Mouse (Mus musculus) lung, postnatal 0 days (tissue): Measurements from ENCODE around the gene Ifrd2. TPM values are rescaled to one million over a fixed set of nuclear protein-coding genes. Genes with fewer than 3 reads are reported as not detected.
A peak's percentile ranks its signal among the peaks of the same experiment; 100 is the strongest.

Experiments
- ATAC-seq: fragments of 200-750 bp; cut with Nextera tagmentation; 2 replicates; pipeline ENCODE4 v1.8.0; 2017; ENCODE audit warnings: moderate library complexity
- DNase-seq: peaks from one replicate; pipeline ENCODE4 v3.0.0-alpha.2; 2016; ENCODE audit warnings: low spot score
- H3K27ac ChIP-seq: fragments of 300-500 bp; sonication (generic); 2 replicates; pipeline ENCODE4 v1.5.1; 2014; ENCODE audit warnings: antibody characterized with exemption, mild to moderate bottlenecking, low read length, mixed read lengths
- H3K27me3 ChIP-seq: fragments of 300-500 bp; sonication (generic); replicated peaks from 2 replicates; pipeline ENCODE4 v1.6.1; 2014; ENCODE audit warnings: low read length, mixed read lengths; ENCODE audit not compliant: insufficient read depth
- H3K36me3 ChIP-seq: fragments of 300-500 bp; sonication (generic); 2 replicates; pipeline ENCODE4 v1.6.1; 2014; ENCODE audit warnings: low read length, mixed read lengths; ENCODE audit not compliant: insufficient read depth
- H3K4me1 ChIP-seq: fragments of 300-500 bp; sonication (generic); 2 replicates; pipeline ENCODE4 v1.6.1; 2014; ENCODE audit warnings: antibody characterized with exemption, low read depth, low read length, mixed read lengths; ENCODE audit not compliant: insufficient read depth
- H3K4me2 ChIP-seq: fragments of 300-500 bp; sonication (generic); replicated peaks from 2 replicates; pipeline ENCODE4 v1.6.1; 2014; ENCODE audit warnings: low read depth, mild to moderate bottlenecking, low read length, moderate library complexity, mixed read lengths
- H3K4me3 ChIP-seq: fragments of 300-500 bp; sonication (generic); 2 replicates; pipeline ENCODE4 v1.5.1; 2014; ENCODE audit warnings: low read depth, low read length
- H3K9ac ChIP-seq: fragments of 300-500 bp; sonication (generic); replicated peaks from 2 replicates; pipeline ENCODE4 v1.6.1; 2014; ENCODE audit warnings: low read depth, mild to moderate bottlenecking
- H3K9me3 ChIP-seq: fragments of 300-500 bp; sonication (generic); 2 replicates; pipeline ENCODE4 v1.6.1; 2016; ENCODE audit warnings: low read length, mixed read lengths
- CTCF ChIP-seq: IDR thresholded peaks from 2 replicates; pipeline ENCODE4 v1.5.1; 2016; ENCODE audit warnings: antibody characterized with exemption, mild to moderate bottlenecking
- EP300 ChIP-seq: IDR thresholded peaks from 2 replicates; pipeline ENCODE4 v1.6.1; 2016; ENCODE audit warnings: antibody characterized with exemption, mild to moderate bottlenecking, control low read depth
- WGBS: fragments of 180-500 bp; shearing (Covaris S2); extraction: QIAGEN DNeasy Blood & Tissue Kit; methylation state at CpG from one replicate; pipeline ENCODE4 v1.1.7; 2014; 5-methylcytosine and 5-hydroxymethylcytosine counted together
- polyA plus RNA-seq: library from polyadenylated mRNA; unstranded; fragments of >200 nt; fragmentation: Nextera tagmentation; extraction: Ambion mirVana; gene quantifications from 2 replicates; pipeline ENCODE4 v1.2.1, GENCODE M21; 2015

The Ifrd2 gene
- polyA plus RNA-seq, 1 experiment from 2014 or later = 24.1 TPM

DNA sequence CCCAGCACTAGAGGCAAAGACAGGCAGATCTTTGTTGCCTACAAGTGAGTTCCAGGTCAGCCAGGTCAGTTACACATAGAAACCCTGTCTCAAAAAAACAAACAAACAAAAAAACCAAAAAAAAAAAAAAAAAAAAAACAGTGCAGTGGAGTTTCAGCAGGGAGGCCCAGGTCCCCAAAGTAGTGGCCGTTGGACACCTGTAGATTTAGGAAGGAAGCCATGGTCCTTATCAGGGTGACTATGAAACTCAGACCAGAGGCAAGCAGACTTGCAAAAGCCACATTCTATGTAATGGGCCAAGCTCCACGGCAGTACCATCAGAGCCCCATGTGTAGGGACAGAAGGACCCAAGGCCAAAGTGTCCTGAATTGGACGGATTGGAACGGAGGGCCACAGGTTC lies 5.9 kb upstream of the Ifrd2 start:
- H3K27ac ChIP-seq = peak overlapping the region; percentile 97
- H3K4me1 ChIP-seq = peaks cover 4% of the 10 kb centered on the region

DNA sequence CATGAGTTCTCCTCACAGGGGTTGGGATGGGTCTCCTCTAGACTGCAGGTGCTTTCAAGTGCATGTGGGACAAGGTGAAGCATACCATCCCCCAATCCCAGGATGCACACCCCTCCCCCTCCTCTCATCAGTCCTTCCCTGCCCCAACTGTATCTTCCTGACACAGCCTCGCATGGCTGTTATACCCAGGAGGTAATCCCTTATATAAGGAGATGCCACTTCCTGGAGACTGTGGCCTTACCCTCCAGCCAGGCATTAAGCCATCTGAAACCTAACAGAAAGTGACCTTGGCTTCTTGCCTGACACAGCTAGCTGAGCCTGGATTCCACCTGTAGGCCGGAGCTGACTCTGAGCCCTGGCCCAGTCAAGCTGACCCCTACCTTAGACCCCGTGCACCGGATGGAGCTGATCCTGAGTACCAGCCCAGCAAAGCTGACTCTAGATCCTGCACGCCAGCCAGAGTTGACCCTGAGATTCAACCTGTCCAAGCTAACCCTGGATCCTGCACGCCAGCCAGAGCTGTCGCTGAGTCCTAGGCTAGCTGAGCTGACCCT lies 4.9 kb upstream of the Ifrd2 start:
- H3K27ac ChIP-seq = no peak overlapping the region

More for the DNA sequence above, 5.9 kb upstream of the Ifrd2 start:
- no peak for DNase-seq
- 60% methylated on average over 4 of the region's 4 CpGs for WGBS
- TF ChIP-seq EP300 (no peak), CTCF (no peak)
- H3K9ac ChIP-seq = peak overlapping the region; percentile 85
- H3K27me3 ChIP-seq = no peaks in the 10 kb centered on the region
- no peaks in the 10 kb centered on the region for H3K36me3 ChIP-seq
- H3K4me3 ChIP-seq = peak overlapping the region; percentile 60
- H3K4me2 ChIP-seq = peak overlapping the region; percentile 74
- H3K9me3 ChIP-seq = no peaks in the 10 kb centered on the region
- ATAC-seq = no peak

DNA sequence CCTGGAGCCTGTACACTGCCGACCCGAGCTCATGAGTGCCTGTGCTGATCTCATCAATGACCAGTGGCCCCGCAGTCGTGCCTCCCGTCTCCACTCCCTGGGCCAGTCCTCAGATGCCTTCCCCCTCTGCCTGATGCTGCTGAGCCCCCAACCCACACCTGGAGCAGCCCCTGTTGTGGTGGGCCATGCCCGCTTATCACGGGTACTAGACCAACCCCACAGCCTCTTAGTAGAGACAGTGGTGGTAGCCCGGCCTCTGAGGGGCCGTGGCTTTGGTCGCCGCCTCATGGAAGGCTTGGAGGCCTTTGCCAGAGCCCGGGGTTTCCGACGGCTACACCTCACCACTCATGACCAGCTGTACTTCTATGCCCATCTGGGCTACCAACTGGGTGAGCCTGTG lies 4.3 kb upstream of the Ifrd2 start:
- no peak for TF ChIP-seq EP300
- no peak for TF ChIP-seq CTCF
- Histone ChIP-seq H3K36me3 (no peaks in the 10 kb centered on the region), H3K27ac (no peak overlapping the region), H3K9ac (no peak overlapping the region), H3K4me3 (no peak overlapping the region), H3K9me3 (no peaks in the 10 kb centered on the region), H3K4me1 (peaks cover 7% of the 10 kb centered on the region), H3K4me2 (no peak overlapping the region), H3K27me3 (no peaks in the 10 kb centered on the region)
- no peak for ATAC-seq
- 90% methylated on average over 14 of the region's 14 CpGs for WGBS
- DNase-seq = no peak

More for the DNA sequence above, 4.9 kb upstream of the Ifrd2 start:
- peaks cover 4% of the 10 kb centered on the region for H3K4me1 ChIP-seq
- no peak overlapping the region for H3K4me3 ChIP-seq
- no peaks in the 10 kb centered on the region for H3K27me3 ChIP-seq
- no peak for TF ChIP-seq CTCF
- TF ChIP-seq EP300 = no peak
- DNase-seq = no peak
- H3K9me3 ChIP-seq = no peaks in the 10 kb centered on the region
- H3K9ac ChIP-seq = no peak overlapping the region
- no peak overlapping the region for H3K4me2 ChIP-seq
- WGBS = 83% methylated on average over 7 of the region's 7 CpGs
- ATAC-seq = no peak
- no peaks in the 10 kb centered on the region for H3K36me3 ChIP-seq

DNA sequence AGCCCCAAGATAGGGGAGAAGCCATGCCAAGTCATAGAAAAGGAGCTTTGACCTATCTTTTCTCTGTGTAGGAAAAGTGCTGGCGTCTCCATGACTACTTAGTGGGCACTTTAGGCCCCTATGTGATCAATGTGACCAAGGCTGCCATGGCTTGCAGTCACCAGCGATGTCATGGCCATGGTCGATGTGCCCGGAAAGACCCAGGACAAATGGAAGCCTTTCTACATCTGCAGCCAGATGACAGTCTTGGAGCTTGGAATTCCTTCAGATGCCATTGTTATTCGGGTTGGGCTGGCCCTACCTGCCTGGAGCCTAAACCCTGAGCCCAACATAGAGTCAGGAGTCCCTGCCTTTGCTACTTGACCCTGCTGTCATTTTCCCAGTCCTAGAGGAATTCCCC lies 938 bp upstream of the Ifrd2 start:
- Histone ChIP-seq H3K27me3 (no peaks in the 10 kb centered on the region), H3K9me3 (no peaks in the 10 kb centered on the region), H3K27ac (no peak overlapping the region), H3K4me2 (no peak overlapping the region), H3K9ac (no peak overlapping the region), H3K36me3 (peaks cover 10% of the 10 kb centered on the region), H3K4me1 (peaks cover 15% of the 10 kb centered on the region), H3K4me3 (no peak overlapping the region)
- 86% methylated on average over 5 of the region's 5 CpGs for WGBS
- ATAC-seq (no peak), DNase-seq (no peak)
- TF ChIP-seq CTCF (no peak), EP300 (no peak)

DNA sequence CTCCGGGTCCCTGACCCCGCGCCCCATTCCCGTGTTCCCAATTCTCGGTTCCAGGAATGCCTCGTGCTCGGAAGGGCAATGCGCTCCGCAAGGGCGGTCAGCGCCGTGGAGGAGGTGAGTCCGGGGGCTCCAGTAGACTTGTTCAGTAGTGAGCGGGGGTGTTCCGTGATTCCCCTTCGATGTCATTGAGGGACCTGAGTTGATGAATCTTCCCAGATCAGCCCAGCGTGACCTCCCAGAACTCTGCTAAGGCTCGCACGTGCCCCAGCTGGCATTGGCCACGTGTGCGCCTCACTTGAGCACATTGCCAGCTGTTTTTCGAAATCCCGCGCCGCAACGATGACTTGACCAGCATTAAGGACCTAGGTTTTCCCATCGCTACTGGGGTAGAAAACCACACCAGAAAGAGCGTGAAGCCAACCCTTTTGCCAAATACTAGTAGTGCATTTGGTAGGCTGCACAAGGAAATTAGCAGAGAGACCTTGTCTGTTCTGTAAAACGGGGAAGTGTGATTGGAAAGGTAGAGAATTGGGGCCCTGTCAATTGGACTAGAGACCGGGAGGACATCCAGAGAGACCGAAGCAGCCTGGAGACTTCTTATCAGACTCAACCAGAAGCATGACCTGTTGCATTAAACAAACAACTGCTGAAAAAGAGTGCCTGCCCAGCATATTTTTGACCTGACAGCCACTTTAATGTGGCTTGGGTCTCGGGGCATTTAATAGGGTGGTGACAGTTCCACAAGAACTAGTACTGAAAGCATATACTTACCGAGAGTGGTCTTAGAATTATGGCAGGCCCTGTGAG lies 594 bp downstream of the Ifrd2 start:
- Histone ChIP-seq H3K9me3 (no peaks in the 10 kb centered on the region), H3K4me1 (peaks cover 15% of the 10 kb centered on the region), H3K9ac (peak overlapping the region; percentile 58), H3K4me3 (peak overlapping the region; percentile 62), H3K4me2 (peak overlapping the region; percentile 84), H3K36me3 (peaks cover 23% of the 10 kb centered on the region), H3K27ac (0 out of 2 replicates have a peak overlapping the region, but pooled peaks have one; percentile 26), H3K27me3 (no peaks in the 10 kb centered on the region)
- no peak for TF ChIP-seq EP300
- TF ChIP-seq CTCF = no peak
- 1% methylated on average over 33 of the region's 33 CpGs for WGBS
- ATAC-seq (peak; percentile 13), DNase-seq (peak; percentile 70)

DNA sequence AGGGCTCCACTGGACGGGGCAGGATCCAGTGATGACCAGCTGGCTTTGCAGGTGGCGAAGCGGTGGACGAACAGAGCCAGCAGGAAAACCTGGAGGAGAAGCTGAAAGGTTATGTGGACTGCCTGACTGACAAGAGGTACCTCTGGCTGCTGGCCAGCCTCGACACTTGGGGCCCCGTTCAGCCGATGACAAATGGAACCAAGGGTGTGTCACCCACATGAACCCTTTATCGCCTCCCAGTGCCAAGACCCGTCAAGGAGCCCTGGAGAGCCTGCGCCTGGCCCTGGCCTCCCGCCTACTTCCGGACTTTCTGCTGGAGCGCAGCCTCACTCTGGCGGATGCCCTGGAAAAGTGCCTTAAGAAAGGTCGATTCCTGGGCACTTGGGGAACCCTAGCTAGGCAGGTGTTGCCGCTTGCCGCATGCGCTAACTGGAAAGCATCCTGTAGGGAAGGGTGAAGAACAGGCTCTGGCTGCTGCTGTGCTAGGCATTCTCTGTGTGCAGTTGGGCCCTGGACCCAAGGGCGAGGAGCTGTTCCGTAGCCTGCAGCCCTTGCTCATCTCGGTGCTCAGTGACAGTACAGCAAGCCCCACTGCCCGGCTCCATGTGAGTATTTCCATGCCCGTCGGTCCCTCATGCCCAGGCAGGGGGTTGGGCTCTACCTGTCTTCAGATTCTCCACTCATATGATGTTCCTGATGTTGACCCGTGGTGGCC lies 2.8 kb downstream of the Ifrd2 start:
- peak; percentile 42 for ATAC-seq
- DNase-seq = peak; percentile 87
- H3K9me3 ChIP-seq = no peaks in the 10 kb centered on the region
- H3K9ac ChIP-seq = no peak overlapping the region
- 64% methylated on average over 25 of the region's 25 CpGs for WGBS
- no peak overlapping the region; the same call in 1 of the 2 replicates for H3K4me2 ChIP-seq
- H3K27me3 ChIP-seq = no peaks in the 10 kb centered on the region
- TF ChIP-seq EP300 (no peak), CTCF (peak; percentile 5; the same call in 1 of the 2 replicates)
- H3K4me1 ChIP-seq = peaks cover 15% of the 10 kb centered on the region
- peak overlapping the region; percentile 66 for H3K27ac ChIP-seq
- H3K36me3 ChIP-seq = peaks cover 23% of the 10 kb centered on the region
- H3K4me3 ChIP-seq = no peak overlapping the region
